In genomic region chr12:83488211-83488941, GRCm38 (mm10) we compare ENCODE assay signal across 8 mouse cellular contexts. TPM values are rescaled to one million over a fixed set of nuclear protein-coding genes. Genes with fewer than 3 reads are reported as not detected.
DNase-seq lines count a peak whose midpoint lies in the region; ATAC-seq and TF ChIP-seq lines count a peak whose summit lies in the region.

No protein-coding gene starts in this region.

- H3K27ac ChIP-seq in cerebellum, adult 2 months (ENCODE audit: insufficient read depth, low read length), result peak overlapping the region; percentile 30
- no peak overlapping the region for H3K27ac ChIP-seq in forebrain, embryonic 16.5 days (ENCODE audit: low read length)
- no peak overlapping the region for H3K27ac ChIP-seq in lung, embryonic 14.5 days (ENCODE audit: low read depth)
- no peak overlapping the region for H3K27ac ChIP-seq in spleen, adult 2 months (ENCODE audit: insufficient read depth, low read length)

- H3K4me2 ChIP-seq in forebrain, embryonic 16.5 days (ENCODE audit: low read length), result peak overlapping the region; percentile 99
- peak overlapping the region; percentile 99 for H3K4me2 ChIP-seq in lung, embryonic 14.5 days

- peaks cover 3% of the 10 kb centered on the region; the same call in 1 of the 2 replicates for H3K9me3 ChIP-seq in forebrain, embryonic 16.5 days (ENCODE audit: control insufficient read depth, low read length)
- peaks cover 7% of the 10 kb centered on the region; the same call in 1 of the 2 replicates for H3K9me3 ChIP-seq in lung, embryonic 14.5 days (ENCODE audit: low read depth, low read length)

- no peaks in the 10 kb centered on the region for H3K4me1 ChIP-seq in cerebellum, adult 2 months (ENCODE audit: control insufficient read depth, insufficient read depth, low read length)
- H3K4me1 ChIP-seq in forebrain, embryonic 16.5 days (replicated peaks; ENCODE audit: control insufficient read depth, insufficient read depth, low read length), result peaks cover 28% of the 10 kb centered on the region
- 0 out of 2 replicates have a peak, but pooled peaks cover 3% of the 10 kb centered on the region for H3K4me1 ChIP-seq in lung, embryonic 14.5 days (ENCODE audit: insufficient read depth)
- H3K4me1 ChIP-seq in spleen, adult 2 months (ENCODE audit: control insufficient read depth, insufficient read depth, insufficient read length), result peaks cover 8% of the 10 kb centered on the region

- TF ChIP-seq CTCF in cerebellum, adult 2 months (IDR thresholded peaks at IDR 0.05; ENCODE audit: borderline replicate concordance, insufficient read depth, low read depth, low read length), result no peak
- TF ChIP-seq CTCF in lung, embryonic 14.5 days (IDR thresholded peaks at IDR 0.05; ENCODE audit: low read depth), result no peak
- TF ChIP-seq CTCF in spleen, adult 2 months (IDR thresholded peaks at IDR 0.05; ENCODE audit: extremely low read depth, insufficient read depth, insufficient read length, insufficient replicate concordance), result no peak

- WGBS in cerebellum, adult 2 months, result under 1% methylated on average over 29 of the region's 29 CpGs
- under 1% methylated on average over 29 of the region's 29 CpGs for WGBS in forebrain, embryonic 16.5 days
- under 1% methylated on average over 29 of the region's 29 CpGs for WGBS in lung, embryonic 14.5 days
- WGBS in spleen, adult 2 months, result 2% methylated on average over 29 of the region's 29 CpGs

- DNase-seq in urinary bladder, postnatal 14 days (ENCODE audit: low spot score), result peak; percentile 8
- DNase-seq in urinary bladder, postnatal 4 days (ENCODE audit: low spot score in 2 of 2), result no peak
- DNase-seq in cerebellum, adult 2 months, result peak; percentile 61 to 73
- peak; percentile 41 for DNase-seq in kidney, adult 11 months
- peak; percentile 38 for DNase-seq in lung, embryonic 14.5 days
- no peak for DNase-seq in spleen, adult 2 months (ENCODE audit: low read depth in 1 of 2, low spot score in 2 of 2)

- TF ChIP-seq POLR2A in cerebellum, adult 2 months (IDR thresholded peaks at IDR 0.05; ENCODE audit: borderline replicate concordance, insufficient read depth, low read length), result no peak
- TF ChIP-seq POLR2A in spleen, adult 2 months (IDR thresholded peaks at IDR 0.05; ENCODE audit: low read depth, low read length), result no peak

- H3K4me3 ChIP-seq in cerebellum, adult 2 months (replicated peaks; ENCODE audit: insufficient read depth, low read depth, low read length), result peak overlapping the region; percentile 75
- peak overlapping the region; percentile 78 for H3K4me3 ChIP-seq in forebrain, embryonic 16.5 days (replicated peaks; ENCODE audit: low read length)
- peak overlapping the region; percentile 64 for H3K4me3 ChIP-seq in lung, embryonic 14.5 days (ENCODE audit: low read depth, low read length)
- peak overlapping the region; percentile 66 for H3K4me3 ChIP-seq in spleen, adult 2 months (ENCODE audit: extremely low read depth, insufficient read depth, insufficient read length)

- ATAC-seq in forebrain, embryonic 16.5 days, result no peak
- no peak for ATAC-seq in lung, embryonic 14.5 days (ENCODE audit: insufficient read depth)
- no peak for ATAC-seq in activated CD4-positive, CD25-positive, alpha-beta regulatory T cell, adult 4 months

- no peaks in the 10 kb centered on the region for H3K27me3 ChIP-seq in cerebellum, adult 2 months (ENCODE audit: control insufficient read depth, insufficient read depth, low read length)
- H3K27me3 ChIP-seq in forebrain, embryonic 16.5 days (replicated peaks; ENCODE audit: control insufficient read depth, insufficient read depth, low read length), result no peaks in the 10 kb centered on the region
- H3K27me3 ChIP-seq in lung, embryonic 14.5 days (ENCODE audit: insufficient read depth, low read length), result peaks cover 33% of the 10 kb centered on the region
- H3K27me3 ChIP-seq in spleen, adult 2 months (ENCODE audit: control insufficient read depth, insufficient read depth, low read length), result peaks cover 23% of the 10 kb centered on the region

- H3K36me3 ChIP-seq in forebrain, embryonic 16.5 days (ENCODE audit: control insufficient read depth, insufficient read depth), result no peaks in the 10 kb centered on the region
- H3K36me3 ChIP-seq in lung, embryonic 14.5 days (ENCODE audit: insufficient read depth), result no peaks in the 10 kb centered on the region
- H3K36me3 ChIP-seq in spleen, adult 2 months (ENCODE audit: control insufficient read depth, insufficient read depth, low read length), result no peaks in the 10 kb centered on the region

- H3K9ac ChIP-seq in forebrain, embryonic 16.5 days (replicated peaks; ENCODE audit: low read depth, low read length), result no peak overlapping the region
- H3K9ac ChIP-seq in lung, embryonic 14.5 days, result peak overlapping the region; percentile 34; the same call in 1 of the 2 replicates

RNA-seq across cellular contexts. Expression of gene Dpf3, which starts 0.9 kb away (rescaled TPM):
- 42.6 and 52.3 TPM in 2 replicates for polyA plus RNA-seq in cerebellum, adult 2 months (2012; rRNA removed)
- polyA plus RNA-seq in forebrain, embryonic 16.5 days (2015; fragmentation: Nextera tagmentation; extraction: Ambion mirVana), result 8.9 and 10.3 TPM in 2 replicates
- polyA plus RNA-seq in lung, embryonic 14.5 days (2014; fragmentation: Nextera tagmentation; extraction: Ambion mirVana), result 3.1 and 3.9 TPM in 2 replicates
- 1.6 and 1.7 TPM in 2 replicates for polyA plus RNA-seq in spleen, adult 2 months (2012; rRNA removed)
- polyA plus RNA-seq in activated CD4-positive, CD25-positive, alpha-beta regulatory T cell, adult 4 months (2017; shearing (Covaris generic)), result 1 to 10 TPM in 1 of 2 experiments, under 1 TPM in 1; 0.76 to 1.0 TPM

RNA-seq across cellular contexts. Expression of gene Dcaf4, which starts 31.9 kb away (rescaled TPM):
- 34.1 and 34.8 TPM in 2 replicates for polyA plus RNA-seq in cerebellum, adult 2 months (2012; rRNA removed)
- 49.7 and 51.1 TPM in 2 replicates for polyA plus RNA-seq in forebrain, embryonic 16.5 days (2015; fragmentation: Nextera tagmentation; extraction: Ambion mirVana)
- 21.3 and 25.1 TPM in 2 replicates for polyA plus RNA-seq in lung, embryonic 14.5 days (2014; fragmentation: Nextera tagmentation; extraction: Ambion mirVana)
- 14.0 and 19.3 TPM in 2 replicates for polyA plus RNA-seq in spleen, adult 2 months (2012; rRNA removed)
- polyA plus RNA-seq in activated CD4-positive, CD25-positive, alpha-beta regulatory T cell, adult 4 months (2017; shearing (Covaris generic)), result 10 to 100 TPM; 17.7 to 21.2 TPM

Comparison
In these comparisons a context has a peak if more than half of its experiments do, and no peak if none do; other contexts are left out.
1. DNase-seq: peak in urinary bladder, postnatal 14 days (single experiment), cerebellum, adult 2 months (2 of 2), kidney, adult 11 months (single experiment) and lung, embryonic 14.5 days (single experiment); none in urinary bladder, postnatal 4 days (0 of 2) and spleen, adult 2 months (0 of 2).
2. Peak in every context shown above with its lines, with median percentiles within 50 percentile points of each other: H3K4me3 ChIP-seq.